Mouse (Mus musculus): ENCODE data around the gene 4833427G06Rik. TPM values are rescaled to one million over a fixed set of nuclear protein-coding genes. Genes with fewer than 3 reads are reported as not detected.

4833427G06Rik gene
- total and polyA plus RNA-seq, 3 experiments, result not detected

DNA sequence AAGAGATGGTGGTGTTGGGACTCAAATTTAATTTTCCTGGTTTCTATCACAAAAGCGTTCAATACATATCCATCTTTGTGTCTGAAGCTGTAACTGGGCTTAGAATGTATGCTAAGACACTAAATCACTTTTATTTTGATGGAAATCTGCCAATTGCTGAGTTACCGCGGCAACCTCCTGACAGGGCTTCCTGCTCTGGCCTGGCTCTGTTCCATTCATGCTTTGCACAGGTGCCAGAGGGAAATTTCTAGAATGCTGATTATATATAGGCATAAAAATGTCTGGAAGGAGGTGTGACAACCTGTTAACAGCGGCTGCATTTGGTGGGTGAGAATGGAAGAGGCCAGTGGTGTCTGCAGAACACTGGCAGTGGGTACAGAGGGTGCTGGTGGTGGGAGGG lies 44.6 kb upstream of the 4833427G06Rik start:
- Histone ChIP-seq H3K4me1 (ENCODE audit: control insufficient read depth in 1 of 2, insufficient read depth in 2 of 2, low read length in 2 of 2) (peaks cover 0 to 4% of the 10 kb centered on the region in 2 experiments; a peak in 3 of 4 replicates), H3K9me3 (replicated peaks; ENCODE audit: insufficient read depth, low read length) (no peaks in the 10 kb centered on the region), H3K27me3 (ENCODE audit: control insufficient read depth in 1 of 2, insufficient read depth in 2 of 2, low read length in 2 of 2) (no peaks in the 10 kb centered on the region), H3K9ac (ENCODE audit: control insufficient read depth, low read depth, low read length, poor library complexity, severe bottlenecking) (no peak overlapping the region), H3K4me3 (ENCODE audit: control insufficient read depth in 1 of 2, insufficient read depth in 1 of 2, low read depth in 2 of 2, low read length in 2 of 2) (no peak overlapping the region), H3K36me3 (ENCODE audit: control insufficient read depth in 1 of 2, insufficient read depth in 2 of 2, low read length in 2 of 2) (peaks cover 0 to 4% of the 10 kb centered on the region in 2 experiments; a peak in 2 of 4 replicates), H3K79me2 (ENCODE audit: control insufficient read depth, insufficient read depth, low read length, poor library complexity) (no peaks in the 10 kb centered on the region), H3K27ac (ENCODE audit: control insufficient read depth, low read depth, low read length) (no peak overlapping the region)
- peak; percentile 52 for DNase-seq (ENCODE audit: low read depth, low spot score)
- TF ChIP-seq MAFK (IDR thresholded peaks at IDR 0.05; ENCODE audit: borderline replicate concordance, low read depth, low read length), result no peak
- TF ChIP-seq HCFC1 (IDR thresholded peaks at IDR 0.05; ENCODE audit: low read depth, low read length), result no peak
- TF ChIP-seq SIN3A (IDR thresholded peaks at IDR 0.05; ENCODE audit: low read length), result no peak
- no peak for TF ChIP-seq ZC3H11A (IDR thresholded peaks at IDR 0.05; ENCODE audit: low read depth, low read length)
- no peak for TF ChIP-seq POLR2A (IDR thresholded peaks at IDR 0.05; ENCODE audit: control insufficient read depth in 1 of 2, insufficient read depth in 1 of 2, low read depth in 1 of 2, low read length in 2 of 2, poor library complexity in 1 of 2)
- TF ChIP-seq ZNF384 (IDR thresholded peaks at IDR 0.05; ENCODE audit: low read depth, low read length), result no peak
- TF ChIP-seq E2F4 (IDR thresholded peaks at IDR 0.05; ENCODE audit: borderline replicate concordance, low read depth, low read length), result no peak
- TF ChIP-seq RAD21 (IDR thresholded peaks at IDR 0.05; ENCODE audit: low read depth, low read length), result no peak
- no peak for TF ChIP-seq GABPA (IDR thresholded peaks at IDR 0.05; ENCODE audit: low read depth, low read length)
- no peak for TF ChIP-seq USF1 (IDR thresholded peaks at IDR 0.05; ENCODE audit: low read depth, low read length)

DNA sequence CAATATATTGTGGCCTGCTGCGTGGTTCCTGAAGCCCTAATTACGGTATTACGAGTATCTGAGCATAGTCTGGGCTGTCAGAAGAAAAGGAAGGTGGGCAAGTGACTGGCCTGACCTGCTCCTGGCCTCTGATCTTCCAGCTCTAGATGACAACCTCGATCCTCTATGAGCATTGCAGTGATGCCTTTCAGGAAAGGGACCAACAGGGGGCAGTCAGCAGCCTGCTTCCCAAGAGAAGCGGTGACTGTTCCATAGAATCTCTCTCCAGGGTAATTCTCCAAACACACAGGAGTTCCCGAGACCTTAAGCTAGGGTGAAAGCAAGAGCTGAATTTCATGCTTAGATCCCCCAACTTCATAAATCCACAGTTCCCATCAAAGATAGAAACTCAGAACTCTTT lies 42.3 kb upstream of the 4833427G06Rik start:
- H3K36me3 ChIP-seq (ENCODE audit: control insufficient read depth in 1 of 2, insufficient read depth in 2 of 2, low read length in 2 of 2), result peaks cover 0 to 11% of the 10 kb centered on the region in 2 experiments; a peak in 2 of 4 replicates
- no peak overlapping the region for H3K4me3 ChIP-seq (ENCODE audit: control insufficient read depth in 1 of 2, insufficient read depth in 1 of 2, low read depth in 2 of 2, low read length in 2 of 2)
- DNase-seq (ENCODE audit: low read depth, low spot score), result no peak
- peaks cover 4 to 14% of the 10 kb centered on the region in 2 experiments for H3K4me1 ChIP-seq (ENCODE audit: control insufficient read depth in 1 of 2, insufficient read depth in 2 of 2, low read length in 2 of 2)
- H3K27me3 ChIP-seq (ENCODE audit: control insufficient read depth in 1 of 2, insufficient read depth in 2 of 2, low read length in 2 of 2), result no peaks in the 10 kb centered on the region
- H3K79me2 ChIP-seq (ENCODE audit: control insufficient read depth, insufficient read depth, low read length, poor library complexity), result no peaks in the 10 kb centered on the region
- H3K27ac ChIP-seq (ENCODE audit: control insufficient read depth, low read depth, low read length), result no peak overlapping the region
- H3K9ac ChIP-seq (ENCODE audit: control insufficient read depth, low read depth, low read length, poor library complexity, severe bottlenecking), result no peak overlapping the region
- no peaks in the 10 kb centered on the region for H3K9me3 ChIP-seq (replicated peaks; ENCODE audit: insufficient read depth, low read length)
- TF ChIP-seq CTCF (IDR thresholded peaks at IDR 0.05 in 2 of 3, conservative IDR thresholded peaks at IDR 0.05 in 1 of 3; ENCODE audit: control insufficient read depth in 1 of 3, insufficient read depth in 1 of 3, low read depth in 2 of 3, low read length in 3 of 3, poor library complexity in 1 of 3, severe bottlenecking in 1 of 3) (peak in 2 of 3 experiments; percentile 18 to 26; a peak in 2 of 6 replicates), USF1 (IDR thresholded peaks at IDR 0.05; ENCODE audit: low read depth, low read length) (no peak), MAX (IDR thresholded peaks at IDR 0.05; ENCODE audit: low read length) (no peak), POLR2AphosphoS5 (IDR thresholded peaks at IDR 0.05; ENCODE audit: borderline replicate concordance, low read depth, low read length) (no peak)

- no peak overlapping the region for H3K4me3 ChIP-seq (ENCODE audit: control insufficient read depth in 1 of 2, insufficient read depth in 1 of 2, low read depth in 2 of 2, low read length in 2 of 2)
- no peak overlapping the region for H3K9ac ChIP-seq (ENCODE audit: control insufficient read depth, low read depth, low read length, poor library complexity, severe bottlenecking)
- TF ChIP-seq POLR2AphosphoS2 (IDR thresholded peaks at IDR 0.05; ENCODE audit: low read length) (no peak), TBP (IDR thresholded peaks at IDR 0.05; ENCODE audit: low read depth, low read length) (no peak), BHLHE40 (IDR thresholded peaks at IDR 0.05; ENCODE audit: borderline replicate concordance, low read depth, low read length) (no peak), POLR2A (IDR thresholded peaks at IDR 0.05; ENCODE audit: control insufficient read depth in 1 of 2, insufficient read depth in 1 of 2, low read depth in 1 of 2, low read length in 2 of 2, poor library complexity in 1 of 2) (no peak), RAD21 (IDR thresholded peaks at IDR 0.05; ENCODE audit: low read depth, low read length) (no peak), USF1 (IDR thresholded peaks at IDR 0.05; ENCODE audit: low read depth, low read length) (no peak), TCF12 (IDR thresholded peaks at IDR 0.05; ENCODE audit: low read depth, low read length) (no peak), ZNF384 (IDR thresholded peaks at IDR 0.05; ENCODE audit: low read depth, low read length) (no peak), MXI1 (IDR thresholded peaks at IDR 0.05; ENCODE audit: low read depth, low read length) (no peak), MYB (IDR thresholded peaks at IDR 0.05; ENCODE audit: low read depth, low read length) (no peak), HCFC1 (IDR thresholded peaks at IDR 0.05; ENCODE audit: low read depth, low read length) (no peak), NRF1 (IDR thresholded peaks at IDR 0.05; ENCODE audit: insufficient read depth, low read depth, low read length, poor library complexity, severe bottlenecking) (no peak), SIN3A (IDR thresholded peaks at IDR 0.05; ENCODE audit: low read length) (no peak)
- peaks cover 12 to 19% of the 10 kb centered on the region in 2 experiments for H3K4me1 ChIP-seq (ENCODE audit: control insufficient read depth in 1 of 2, insufficient read depth in 2 of 2, low read length in 2 of 2)
- no peak for DNase-seq (ENCODE audit: low read depth, low spot score)
- H3K27ac ChIP-seq (ENCODE audit: control insufficient read depth, low read depth, low read length), result no peak overlapping the region
- H3K36me3 ChIP-seq (ENCODE audit: control insufficient read depth in 1 of 2, insufficient read depth in 2 of 2, low read length in 2 of 2), result peaks cover 0 to 18% of the 10 kb centered on the region in 2 experiments; a peak in 2 of 4 replicates
- no peaks in the 10 kb centered on the region for H3K9me3 ChIP-seq (replicated peaks; ENCODE audit: insufficient read depth, low read length)
- H3K27me3 ChIP-seq (ENCODE audit: control insufficient read depth in 1 of 2, insufficient read depth in 2 of 2, low read length in 2 of 2), result no peaks in the 10 kb centered on the region
- no peaks in the 10 kb centered on the region for H3K79me2 ChIP-seq (ENCODE audit: control insufficient read depth, insufficient read depth, low read length, poor library complexity)
These were observed 41.6 kb upstream of the 4833427G06Rik start for GRCm38 (mm10) chr9:51143437-51143836.

All from MEL (cell line).